Mouse (Mus musculus): ENCODE results near the gene Samhd1. TPM values are rescaled to one million over a fixed set of nuclear protein-coding genes. Genes with fewer than 3 reads are reported as not detected.

The Samhd1 gene
- polyA plus RNA-seq, 1 experiment from 2014 or later = 17.3 TPM

DNA sequence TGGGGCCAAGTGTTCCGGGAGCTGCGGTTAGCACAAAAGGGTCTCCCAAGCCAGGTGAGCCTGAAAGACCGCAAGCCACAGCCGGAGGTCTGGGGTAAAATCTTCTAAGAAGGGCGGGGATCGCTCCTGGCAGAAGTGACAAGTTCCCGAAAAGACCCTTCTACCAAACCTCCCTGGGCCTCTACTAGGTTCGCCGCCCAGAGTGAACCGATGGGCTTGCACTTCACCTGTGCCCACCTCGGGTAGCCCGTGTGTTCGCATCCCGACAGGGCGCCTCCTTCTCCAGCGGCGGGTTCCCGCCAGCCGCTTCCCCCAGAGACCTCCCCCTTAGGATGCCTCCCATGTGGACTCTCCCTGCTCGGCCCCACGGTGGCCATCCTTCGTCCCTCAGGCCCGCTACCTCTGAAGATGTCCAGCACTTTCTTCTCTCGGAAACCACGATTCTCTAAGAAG lies 560 bp downstream of the Samhd1 start:
- Histone ChIP-seq H3K9me3 (ENCODE audit: low read length) (no peaks in the 10 kb centered on the region), H3K27me3 (ENCODE audit: insufficient read depth, low read length) (no peaks in the 10 kb centered on the region), H3K9ac (replicated peaks) (peak overlapping the region; percentile 88), H3K4me1 (ENCODE audit: insufficient read depth) (peaks cover 32% of the 10 kb centered on the region), H3K27ac (ENCODE audit: low read depth) (peak overlapping the region; percentile 92), H3K4me3 (ENCODE audit: low read depth, low read length) (peak overlapping the region; percentile 84), H3K4me2 (ENCODE audit: low read depth, low read length) (peak overlapping the region; percentile 78), H3K36me3 (replicated peaks; ENCODE audit: insufficient read depth, low read length) (0 out of 2 replicates have a peak, but pooled peaks cover 3% of the 10 kb centered on the region)
- ATAC-seq = peak; percentile 52
- under 1% methylated on average over 25 of the region's 25 CpGs for WGBS (ENCODE audit: insufficient replicate concordance)
- no peak for DNase-seq
- no peak for TF ChIP-seq EP300 (IDR thresholded peaks at IDR 0.05; ENCODE audit: low read depth)

DNA sequence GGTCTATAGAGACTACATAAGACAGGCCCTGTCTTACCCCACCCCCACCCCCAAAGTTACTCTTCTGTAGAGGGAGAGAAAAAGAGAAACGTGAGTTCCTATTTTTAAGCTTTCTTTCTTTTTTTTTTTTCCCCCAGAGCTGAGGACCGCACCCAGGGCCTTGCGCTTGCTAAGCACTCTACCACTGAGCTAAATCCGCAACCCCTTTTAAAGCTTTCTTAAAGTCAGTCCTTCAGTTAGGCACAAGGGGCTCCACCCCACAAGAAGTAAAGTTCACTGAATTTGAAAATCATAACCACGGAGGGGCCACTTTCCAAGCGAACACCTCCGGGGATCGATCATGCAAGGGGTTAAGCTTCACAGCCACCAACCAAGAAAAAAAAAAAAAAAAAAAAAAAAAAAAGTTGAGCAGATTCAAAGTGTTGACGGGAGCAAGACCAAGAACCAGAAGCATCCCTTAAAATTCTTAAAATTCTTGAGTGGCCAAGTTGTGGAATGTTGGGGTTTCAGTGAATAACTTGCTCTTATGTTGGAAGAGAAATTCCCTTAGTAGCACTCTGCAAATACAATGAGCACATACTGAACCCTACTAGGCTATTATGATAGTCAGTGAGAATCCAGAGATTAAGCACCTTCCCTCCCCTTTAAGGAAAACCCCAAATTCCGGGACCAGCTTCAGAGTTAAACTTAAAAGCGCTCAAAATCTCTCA lies 1.1 kb downstream of the Samhd1 start:
- DNase-seq = no peak

GRCm38 (mm10) chr2:157132686-157133540 lies 2.2 kb downstream of the Samhd1 start:
- no peaks in the 10 kb centered on the region for H3K9me3 ChIP-seq (ENCODE audit: low read length)
- peak overlapping the region; percentile 84; the same call in 1 of the 2 replicates for H3K4me3 ChIP-seq (ENCODE audit: low read depth, low read length)
- peaks cover 26% of the 10 kb centered on the region for H3K4me1 ChIP-seq (ENCODE audit: insufficient read depth)
- peak overlapping the region; percentile 78 for H3K4me2 ChIP-seq (ENCODE audit: low read depth, low read length)
- 0 out of 2 replicates have a peak, but pooled peaks cover 9% of the 10 kb centered on the region for H3K36me3 ChIP-seq (replicated peaks; ENCODE audit: insufficient read depth, low read length)
- H3K9ac ChIP-seq (replicated peaks) = peak overlapping the region; percentile 34; the same call in 1 of the 2 replicates
- no peak for DNase-seq
- TF ChIP-seq EP300 (IDR thresholded peaks at IDR 0.05; ENCODE audit: low read depth) (no peak), CTCF (IDR thresholded peaks at IDR 0.05; ENCODE audit: low read depth) (no peak)
- H3K27ac ChIP-seq (ENCODE audit: low read depth) = peak overlapping the region; percentile 46
- no peaks in the 10 kb centered on the region for H3K27me3 ChIP-seq (ENCODE audit: insufficient read depth, low read length)
- 62% methylated on average over 3 of the region's 3 CpGs for WGBS (ENCODE audit: insufficient replicate concordance)
- ATAC-seq = no peak

More for the DNA sequence above, 1.1 kb downstream of the Samhd1 start:
- 0 out of 2 replicates have a peak, but pooled peaks cover 5% of the 10 kb centered on the region for H3K36me3 ChIP-seq (replicated peaks; ENCODE audit: insufficient read depth, low read length)
- ATAC-seq = no peak
- no peaks in the 10 kb centered on the region for H3K9me3 ChIP-seq (ENCODE audit: low read length)
- peak overlapping the region; percentile 84 for H3K4me3 ChIP-seq (ENCODE audit: low read depth, low read length)
- TF ChIP-seq CTCF (IDR thresholded peaks at IDR 0.05; ENCODE audit: low read depth) = no peak
- TF ChIP-seq EP300 (IDR thresholded peaks at IDR 0.05; ENCODE audit: low read depth) = no peak
- peaks cover 27% of the 10 kb centered on the region for H3K4me1 ChIP-seq (ENCODE audit: insufficient read depth)
- H3K4me2 ChIP-seq (ENCODE audit: low read depth, low read length) = peak overlapping the region; percentile 78
- H3K27me3 ChIP-seq (ENCODE audit: insufficient read depth, low read length) = no peaks in the 10 kb centered on the region
- peak overlapping the region; percentile 92 for H3K27ac ChIP-seq (ENCODE audit: low read depth)
- 10% methylated on average over 11 of the region's 11 CpGs for WGBS (ENCODE audit: insufficient replicate concordance)
- peak overlapping the region; percentile 88 for H3K9ac ChIP-seq (replicated peaks)

DNA sequence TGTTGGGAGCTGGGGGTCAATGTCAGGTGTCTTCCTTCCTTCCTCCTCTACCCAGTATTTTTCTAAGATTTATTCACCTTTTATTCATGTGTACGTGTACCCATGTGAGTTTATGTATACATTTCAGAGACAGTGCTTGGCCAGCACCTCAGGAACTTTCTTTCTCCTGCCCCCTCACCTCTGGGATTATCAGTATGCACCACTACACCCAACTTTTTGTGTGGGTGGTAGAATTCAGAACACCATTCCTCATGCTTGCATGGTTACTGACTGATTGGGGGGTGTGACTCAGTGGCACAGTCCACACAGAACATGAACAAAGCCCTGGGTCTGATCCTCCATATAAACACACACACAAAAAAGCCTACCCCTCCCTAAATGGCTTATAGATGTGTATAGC lies 3.0 kb downstream of the Samhd1 start:
- no peak for ATAC-seq
- no peaks in the 10 kb centered on the region for H3K27me3 ChIP-seq (ENCODE audit: insufficient read depth, low read length)
- peak overlapping the region; percentile 78 for H3K4me2 ChIP-seq (ENCODE audit: low read depth, low read length)
- WGBS (ENCODE audit: insufficient replicate concordance) = 56% methylated on average over 1 of the region's 1 CpGs
- H3K9me3 ChIP-seq (ENCODE audit: low read length) = no peaks in the 10 kb centered on the region
- peaks cover 26% of the 10 kb centered on the region for H3K4me1 ChIP-seq (ENCODE audit: insufficient read depth)
- TF ChIP-seq CTCF (IDR thresholded peaks at IDR 0.05; ENCODE audit: low read depth) (no peak), EP300 (IDR thresholded peaks at IDR 0.05; ENCODE audit: low read depth) (no peak)
- 0 out of 2 replicates have a peak, but pooled peaks cover 9% of the 10 kb centered on the region for H3K36me3 ChIP-seq (replicated peaks; ENCODE audit: insufficient read depth, low read length)
- DNase-seq = no peak
- no peak overlapping the region for H3K4me3 ChIP-seq (ENCODE audit: low read depth, low read length)
- 0 out of 2 replicates have a peak overlapping the region, but pooled peaks have one; percentile 22 for H3K27ac ChIP-seq (ENCODE audit: low read depth)
- no peak overlapping the region for H3K9ac ChIP-seq (replicated peaks)

DNA sequence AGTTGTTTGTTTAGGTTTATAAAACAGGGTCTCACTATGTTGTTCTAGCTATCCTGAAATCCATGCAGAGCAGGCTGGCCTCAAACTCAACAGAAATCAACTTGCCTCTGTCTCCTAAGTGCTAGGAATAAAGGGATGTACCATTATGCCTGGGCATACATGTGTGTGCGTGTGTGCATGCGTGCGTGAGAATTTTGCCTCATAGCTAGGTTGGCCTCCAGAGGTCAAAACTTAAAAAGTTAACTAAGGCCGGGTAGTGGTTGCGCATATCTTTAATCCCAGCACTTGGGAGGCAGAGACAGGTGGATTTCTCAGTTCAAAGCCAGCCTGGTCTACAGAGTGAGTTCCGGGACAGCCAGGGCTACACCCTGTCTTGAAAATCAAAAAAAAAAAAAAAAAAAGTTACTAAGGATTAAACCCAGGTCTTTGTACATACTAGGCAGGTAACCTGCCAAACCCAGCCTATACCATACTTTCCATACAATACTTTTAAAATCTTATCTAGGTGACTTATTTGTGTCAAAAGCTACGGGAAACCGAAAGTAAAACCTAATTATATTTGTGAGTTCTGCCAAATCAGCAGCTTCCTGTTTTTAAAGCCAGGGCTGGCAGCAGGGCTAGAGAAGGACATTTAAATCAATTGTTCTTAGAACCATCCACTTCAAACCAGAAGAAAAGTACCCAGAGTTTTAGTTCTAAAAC lies 4.1 kb downstream of the Samhd1 start:
- ATAC-seq = no peak
- H3K4me2 ChIP-seq (ENCODE audit: low read depth, low read length) = peak overlapping the region; percentile 78
- peak overlapping the region; percentile 55 for H3K9ac ChIP-seq (replicated peaks)
- DNase-seq = no peak
- 45% methylated on average over 8 of the region's 8 CpGs for WGBS (ENCODE audit: insufficient replicate concordance)
- H3K36me3 ChIP-seq (replicated peaks; ENCODE audit: insufficient read depth, low read length) = peaks cover 18% of the 10 kb centered on the region; the same call in 1 of the 2 replicates
- H3K4me1 ChIP-seq (ENCODE audit: insufficient read depth) = peaks cover 20% of the 10 kb centered on the region
- H3K27ac ChIP-seq (ENCODE audit: low read depth) = peak overlapping the region; percentile 78
- H3K4me3 ChIP-seq (ENCODE audit: low read depth, low read length) = peak overlapping the region; percentile 49
- H3K27me3 ChIP-seq (ENCODE audit: insufficient read depth, low read length) = no peaks in the 10 kb centered on the region
- no peaks in the 10 kb centered on the region for H3K9me3 ChIP-seq (ENCODE audit: low read length)
- TF ChIP-seq EP300 (IDR thresholded peaks at IDR 0.05; ENCODE audit: low read depth) (0 out of 2 replicates have a peak, but pooled peaks have one; percentile 7), CTCF (IDR thresholded peaks at IDR 0.05; ENCODE audit: low read depth) (no peak)

All from liver, postnatal 0 days (tissue).